Mouse (Mus musculus) cerebellum, adult 9-10 months (tissue): ENCODE measurements around the gene Pigw.

Source experiments
- DNase-seq: peaks from one replicate; pipeline ENCODE4 v3.0.0; 2022

Pigw gene

DNA sequence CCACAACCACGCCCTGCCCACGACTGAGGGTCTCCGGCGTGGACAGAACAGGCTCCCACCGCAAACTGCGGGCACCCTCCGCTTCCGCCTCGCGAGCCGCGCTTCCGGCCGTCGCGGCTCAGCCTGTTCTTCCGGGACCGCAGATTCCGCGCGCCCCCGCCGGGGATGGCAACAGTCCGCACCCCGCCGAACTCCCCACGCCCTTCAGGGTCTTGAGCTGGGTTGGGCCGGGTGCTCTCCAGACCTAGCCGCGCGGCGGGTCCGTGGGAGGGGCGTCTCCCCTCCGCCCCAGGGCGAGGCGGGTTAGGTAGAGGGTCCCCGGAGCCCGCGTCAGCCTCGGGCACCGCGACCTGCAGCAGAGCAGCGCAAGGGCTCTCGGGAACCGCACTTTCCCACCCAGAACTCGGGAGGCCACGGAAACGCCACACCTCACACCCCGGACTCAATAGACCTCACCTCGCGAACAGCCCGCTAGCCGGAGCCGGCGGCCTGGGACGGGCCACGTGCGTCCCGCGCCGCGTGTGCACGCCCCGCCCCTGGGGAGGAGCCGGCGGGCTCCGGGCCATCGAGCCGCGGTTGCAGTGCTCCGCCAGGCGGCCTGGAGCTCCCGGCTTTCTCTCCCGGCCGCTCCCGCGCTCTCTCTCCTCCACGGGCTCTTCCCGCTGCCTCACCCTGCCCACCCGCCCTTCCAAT, at the start of gene Pigw, which contains the start of gene Myo19:
Gene Pigw, minus strand, starts transcription at position 514 of the 693 bp plus-strand sequence.
Gene Myo19, plus strand, starts transcription at position 377 of the 693 bp plus-strand sequence.
- peak; percentile 72 for DNase-seq

DNA sequence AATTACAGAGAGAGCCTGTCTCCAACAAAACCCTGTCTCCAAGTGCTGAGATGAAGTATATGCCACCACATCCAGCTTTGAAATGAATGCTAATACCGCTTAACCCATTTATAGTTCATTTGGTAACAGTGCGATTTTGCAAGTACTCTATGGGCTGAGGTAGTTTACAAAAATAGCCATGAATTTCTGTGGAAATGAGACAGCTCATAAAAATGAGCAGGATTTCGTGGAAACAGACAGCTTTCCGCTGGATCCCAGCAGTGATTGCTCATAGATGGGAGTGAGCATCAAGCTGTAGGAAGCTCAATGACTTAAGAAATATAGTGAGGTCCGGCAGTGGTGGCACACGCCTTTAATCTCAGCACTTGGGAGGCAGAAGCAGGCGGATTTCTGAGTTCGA, 40.9 kb upstream of the Pigw start:
- no peak for DNase-seq

DNA sequence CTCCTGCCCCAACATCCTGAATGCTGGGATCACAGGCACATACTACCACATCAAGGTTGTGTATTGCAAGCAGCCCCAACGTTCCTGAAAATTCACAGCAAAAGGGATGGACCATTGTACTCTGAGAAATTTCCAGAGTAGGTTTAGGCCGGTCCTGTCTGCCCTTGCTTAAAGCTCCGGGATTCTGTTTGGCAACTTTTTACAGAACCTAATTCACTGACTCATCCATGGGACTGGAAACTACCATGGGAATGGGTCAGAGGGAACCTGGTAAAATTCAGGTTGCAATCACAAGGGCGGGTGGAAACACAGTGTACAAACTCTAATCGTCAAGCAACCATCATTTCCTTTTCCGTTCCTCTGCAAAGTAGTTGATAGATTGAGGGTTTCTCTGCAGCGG, 39.9 kb upstream of the Pigw start:
- DNase-seq = no peak

GRCm38 (mm10) chr11:84919276-84919675, 39.2 kb upstream of the Pigw start:
- peak; percentile 38 for DNase-seq

- peak; percentile 94 for DNase-seq
Measured at GRCm38 (mm10) chr11:84918425-84918824, 38.3 kb upstream of the Pigw start.

DNA sequence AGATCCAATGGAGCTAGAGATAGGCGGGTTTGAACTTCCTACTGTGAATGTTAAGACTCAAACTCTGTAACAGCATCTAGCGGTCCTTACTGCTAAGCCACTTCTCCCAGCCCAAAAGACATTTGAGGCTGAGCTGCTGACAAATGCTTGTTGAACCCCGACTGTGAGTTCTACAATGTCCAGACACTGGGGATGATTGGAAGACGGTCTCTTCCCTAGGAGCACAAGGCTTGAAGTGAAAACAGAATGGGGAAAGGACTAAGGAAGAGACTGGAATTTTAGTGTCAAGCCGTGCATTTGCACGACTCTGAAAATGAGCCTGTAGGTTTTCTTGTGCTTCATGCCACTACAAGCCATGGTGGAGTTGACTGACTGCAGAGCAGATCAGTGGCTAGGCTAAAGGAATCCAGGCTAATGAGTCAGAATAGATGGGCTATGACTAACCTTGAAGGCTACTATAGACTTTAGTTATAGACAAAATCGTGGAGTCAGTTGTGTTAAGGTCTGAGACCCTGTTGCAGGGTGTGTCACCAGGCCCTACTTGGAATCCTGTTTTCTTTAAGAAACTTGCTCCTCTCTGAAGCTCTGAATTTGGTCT, 36.7 kb upstream of the Pigw start:
- no peak for DNase-seq

DNA sequence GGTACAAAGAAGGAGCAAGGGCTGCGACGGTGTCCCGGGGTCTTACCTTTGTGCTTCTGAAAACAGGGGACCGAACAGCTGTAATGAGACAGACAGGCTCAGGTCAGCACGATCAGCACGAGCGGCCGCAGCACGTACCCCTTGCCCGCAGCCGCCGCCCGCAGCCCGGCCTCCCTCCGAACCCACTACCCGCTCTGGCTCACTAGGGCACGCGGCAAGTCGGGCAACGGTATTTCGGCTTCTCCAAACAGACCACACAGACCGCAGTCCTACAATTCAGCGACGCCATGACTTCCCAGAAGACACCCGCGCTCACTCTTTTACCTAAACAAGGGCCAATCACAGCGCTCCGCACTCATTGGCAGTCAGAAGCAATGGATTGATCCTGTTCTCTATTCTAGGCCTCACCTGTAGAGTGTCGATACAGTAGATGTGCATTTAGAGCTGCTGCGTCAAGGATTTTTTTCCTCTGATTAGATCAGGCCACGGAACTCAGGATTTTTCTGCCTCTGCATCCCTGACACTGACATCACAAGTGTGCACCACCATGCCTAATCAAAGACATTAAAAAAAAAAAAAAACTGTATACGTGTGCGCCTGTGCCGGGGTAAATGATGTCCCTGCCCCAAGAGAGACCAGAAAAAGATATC, 36.1 kb upstream of the Pigw start, which contains the start of gene Znhit3:
Gene Znhit3, minus strand, starts transcription at position 314 of the 650 bp plus-strand sequence.
- DNase-seq = peak; percentile 94

GRCm38 (mm10) chr11:84914673-84915072, 34.6 kb upstream of the Pigw start:
- DNase-seq = no peak

- DNase-seq = no peak
Measured at GRCm38 (mm10) chr11:84910411-84910810, 30.3 kb upstream of the Pigw start.

DNA sequence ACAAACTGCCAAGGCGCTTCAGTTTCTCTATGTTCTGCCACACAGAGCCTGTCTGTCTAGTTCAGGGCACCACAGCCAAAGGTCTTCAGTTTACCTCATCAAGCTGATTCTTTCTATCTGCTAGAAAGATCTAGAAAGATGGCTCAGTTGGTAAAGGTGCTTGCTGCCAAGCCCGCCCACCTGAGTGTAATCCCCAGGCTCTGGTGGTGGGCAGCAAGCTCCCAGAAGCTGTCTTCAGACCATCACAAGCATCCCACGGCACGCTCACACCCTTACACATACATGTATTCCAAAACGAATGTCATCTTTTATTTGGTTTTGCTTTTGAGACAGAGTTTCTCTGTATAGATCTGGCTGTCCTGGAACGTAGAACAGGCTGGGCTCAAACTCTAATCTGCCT, 28.4 kb upstream of the Pigw start:
- no peak for DNase-seq

DNA sequence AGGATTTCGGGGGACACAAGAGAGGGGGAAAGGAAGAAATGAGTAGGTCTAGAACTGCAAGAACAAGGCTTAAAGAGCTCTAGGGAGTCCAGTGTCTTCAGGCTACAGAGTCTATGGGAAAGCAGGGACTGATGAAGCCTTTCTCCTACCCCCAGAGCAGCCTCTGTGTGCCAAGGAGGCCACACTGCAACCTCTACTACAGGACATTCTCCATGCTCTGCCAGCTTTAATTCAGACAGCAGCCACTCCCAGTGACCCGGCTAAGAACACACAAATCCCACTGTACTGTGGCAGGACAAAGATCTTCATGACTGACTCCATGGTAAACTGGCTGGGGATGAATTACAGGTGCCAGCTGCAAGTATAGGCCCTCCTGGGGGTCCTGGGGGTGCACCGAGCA, 27.0 kb upstream of the Pigw start:
- no peak for DNase-seq

GRCm38 (mm10) chr11:84904597-84905144, 24.6 kb upstream of the Pigw start:
- no peak for DNase-seq

- no peak for DNase-seq
Measured at GRCm38 (mm10) chr11:84893113-84893512, 13.0 kb upstream of the Pigw start.

DNA sequence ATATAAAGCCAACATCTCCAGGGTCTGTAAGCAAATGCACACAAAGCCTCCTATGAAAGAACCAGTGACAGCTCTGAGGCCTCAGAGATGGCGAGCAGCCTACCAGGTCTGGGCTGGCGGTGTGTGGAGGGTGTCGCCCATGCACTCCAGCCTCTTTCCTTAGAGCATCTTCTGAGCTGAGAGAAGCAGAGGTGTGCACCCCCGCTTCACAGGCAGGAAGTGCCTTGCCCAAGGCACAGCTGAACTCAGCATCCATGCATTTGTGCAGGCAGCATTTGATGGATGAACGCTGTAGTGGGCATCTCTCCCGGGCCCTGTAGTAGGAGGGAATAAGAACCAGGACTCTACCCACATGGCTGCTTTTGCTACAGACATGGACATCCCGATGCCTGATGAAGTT, 11.6 kb upstream of the Pigw start:
- no peak for DNase-seq

DNA sequence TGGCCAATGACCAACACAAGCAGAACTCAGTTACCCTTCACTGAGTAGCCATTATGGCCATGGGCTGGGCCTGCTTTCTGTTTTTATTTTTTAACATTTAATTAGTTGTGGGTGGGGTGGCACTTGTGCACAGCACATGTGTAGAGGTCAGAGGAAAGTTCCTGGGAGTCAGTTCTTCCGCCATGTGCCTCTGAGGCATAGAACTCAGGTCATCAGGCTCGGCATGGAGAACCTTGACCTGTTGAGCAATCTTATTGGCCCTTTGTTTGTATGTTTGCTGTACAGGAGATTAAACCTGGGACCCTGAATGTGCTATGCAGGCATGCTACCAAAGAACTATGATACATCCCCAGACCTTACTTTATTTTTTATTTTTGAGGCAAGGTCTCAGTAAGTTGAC, 9.4 kb upstream of the Pigw start:
- no peak for DNase-seq

DNA sequence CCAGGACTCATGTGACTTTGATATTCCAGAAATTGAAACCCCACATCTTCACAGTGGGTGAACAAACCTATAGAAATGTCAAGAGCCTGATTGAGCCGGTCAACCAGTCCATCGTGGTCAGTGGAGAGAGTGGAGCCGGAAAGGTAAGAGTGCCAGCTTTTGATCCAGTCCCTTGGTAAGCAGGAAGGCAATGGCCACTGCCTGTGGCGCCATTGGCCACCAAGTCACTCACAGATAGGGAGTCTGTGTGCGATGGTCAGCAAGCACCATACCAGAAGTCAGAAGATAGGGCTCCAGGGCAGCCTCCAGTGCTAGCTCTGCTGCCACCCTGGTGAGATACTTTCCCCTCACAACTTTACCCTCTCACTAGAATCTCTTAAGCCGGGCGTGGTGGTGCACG, 7.9 kb upstream of the Pigw start:
- DNase-seq = no peak

GRCm38 (mm10) chr11:84886767-84887511, 6.9 kb upstream of the Pigw start:
- DNase-seq = no peak

GRCm38 (mm10) chr11:84886236-84886635, 6.2 kb upstream of the Pigw start:
- DNase-seq = no peak

GRCm38 (mm10) chr11:84885238-84885637, 5.2 kb upstream of the Pigw start:
- DNase-seq = no peak

- DNase-seq = no peak
Measured at GRCm38 (mm10) chr11:84882346-84882745, 2.3 kb upstream of the Pigw start.

DNA sequence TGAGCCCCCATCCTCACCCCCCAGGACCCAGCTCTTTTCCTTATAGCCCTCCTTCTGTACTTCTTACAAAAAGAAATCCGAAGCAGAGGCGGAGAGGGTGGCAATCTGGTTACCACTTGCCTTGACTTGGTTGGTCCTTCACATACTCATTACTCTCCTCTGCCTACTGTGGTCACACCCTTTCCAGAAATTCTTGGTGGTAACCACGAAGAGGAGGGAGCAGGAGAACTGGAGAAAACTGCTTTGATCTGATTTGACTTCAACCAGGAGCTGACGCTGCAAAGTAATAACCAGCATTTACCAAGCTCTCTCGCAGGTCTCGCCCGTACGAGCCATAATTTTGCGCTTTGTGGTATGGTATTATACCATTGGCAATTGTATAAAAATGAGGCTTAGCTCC, 886 bp upstream of the Pigw start:
- no peak for DNase-seq

DNA sequence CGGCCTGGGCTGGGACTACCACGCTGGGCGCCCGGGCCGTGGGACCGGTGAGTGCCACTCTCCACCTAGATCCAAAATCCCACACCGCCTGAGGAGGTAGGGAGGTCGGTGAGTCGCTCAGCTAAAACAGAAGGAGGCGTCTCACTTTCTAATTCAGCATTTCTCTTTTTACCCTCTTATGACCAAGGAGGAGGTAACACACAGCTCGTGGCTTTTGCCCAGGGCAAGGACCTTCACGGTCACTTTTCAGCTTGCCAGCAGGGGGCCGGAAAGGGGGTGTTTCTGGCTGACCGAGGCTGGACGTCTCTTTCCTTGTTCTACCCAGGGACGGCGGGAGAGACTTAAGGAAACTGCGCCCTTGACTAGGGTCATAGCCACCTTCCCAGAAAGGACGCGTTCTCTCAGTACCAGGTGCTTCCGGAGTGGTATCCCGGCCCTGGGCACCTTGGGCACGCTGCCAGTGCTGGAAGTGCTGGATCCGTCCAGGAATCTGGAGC, 428 bp upstream of the Pigw start:
- DNase-seq = peak; percentile 67
